Mouse (Mus musculus): ENCODE measurements around the gene Cenpv. TPM values are rescaled to one million over a fixed set of nuclear protein-coding genes. Genes with fewer than 3 reads are reported as not detected.

Gene Cenpv
- polyA plus RNA-seq, 1 experiment = 11.1 TPM

DNA sequence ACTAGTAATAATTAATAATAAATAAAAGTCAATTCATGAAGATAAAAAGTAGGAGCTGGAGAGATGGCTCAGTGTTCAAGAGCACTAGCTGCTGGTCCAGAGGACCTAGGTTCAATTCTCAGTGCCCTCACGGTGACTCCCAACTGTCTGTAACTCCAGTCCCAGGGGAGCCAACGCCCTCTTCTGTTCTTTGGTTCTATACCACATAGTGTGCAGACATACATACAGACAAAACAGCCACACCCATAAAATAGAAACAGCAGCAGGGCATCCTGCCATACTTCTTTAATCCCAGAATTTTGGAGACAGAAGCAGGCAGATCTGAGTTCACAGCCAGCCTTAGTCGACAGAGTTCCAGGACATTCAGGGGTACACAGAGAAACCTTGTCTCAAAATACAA, 4.9 kb upstream of the Cenpv start:
- TF ChIP-seq MAX (IDR thresholded peaks at IDR 0.05; ENCODE audit: low read depth) = no peak
- TF ChIP-seq POLR2AphosphoS2 (IDR thresholded peaks at IDR 0.05; ENCODE audit: insufficient read length, low read depth) = no peak
- TF ChIP-seq E2F4 (IDR thresholded peaks at IDR 0.05; ENCODE audit: insufficient read depth) = no peak
- TF ChIP-seq POLR2A (IDR thresholded peaks at IDR 0.05; ENCODE audit: insufficient read length, low read depth) = no peak
- no peak for TF ChIP-seq SRF (IDR thresholded peaks at IDR 0.05; ENCODE audit: control insufficient read depth, insufficient read length, low read depth)
- no peak for TF ChIP-seq TCF12 (IDR thresholded peaks at IDR 0.05; ENCODE audit: insufficient read depth, poor library complexity, severe bottlenecking)
- TF ChIP-seq MYOD1 (IDR thresholded peaks at IDR 0.05; ENCODE audit: control insufficient read depth in 1 of 3, insufficient read length in 2 of 3, low read depth in 2 of 3) = no peak
- no peak for TF ChIP-seq MYOG (IDR thresholded peaks at IDR 0.05; ENCODE audit: control insufficient read depth in 1 of 3, insufficient read depth in 1 of 3, insufficient read length in 2 of 3, low read depth in 2 of 3)
- no peak for TF ChIP-seq REST (IDR thresholded peaks at IDR 0.05; ENCODE audit: insufficient read depth, insufficient read length)
- TF ChIP-seq TCF3 (IDR thresholded peaks at IDR 0.05; ENCODE audit: insufficient read length, low read depth) = no peak
- no peak for TF ChIP-seq USF1 (IDR thresholded peaks at IDR 0.05; ENCODE audit: low read depth)
- TF ChIP-seq CEBPB (IDR thresholded peaks at IDR 0.05; ENCODE audit: insufficient read depth, poor library complexity, severe bottlenecking) = no peak
- Histone ChIP-seq H3ac (ENCODE audit: control insufficient read depth, insufficient read length) (no peak overlapping the region), H3K4me2 (ENCODE audit: low read depth) (no peak overlapping the region), H3K79me2 (ENCODE audit: control insufficient read depth, insufficient read depth) (no peaks in the 10 kb centered on the region), H3K36me3 (ENCODE audit: control insufficient read depth, insufficient read depth) (no peaks in the 10 kb centered on the region), H3K27me3 (ENCODE audit: control insufficient read depth, insufficient read depth, insufficient read length) (no peaks in the 10 kb centered on the region), H3K4me3 (no peak overlapping the region)

GRCm38 (mm10) chr11:62541581-62541980, 2.5 kb upstream of the Cenpv start:
- no peak overlapping the region for H3ac ChIP-seq (ENCODE audit: control insufficient read depth, insufficient read length)
- no peaks in the 10 kb centered on the region for H3K79me2 ChIP-seq (ENCODE audit: control insufficient read depth, insufficient read depth)
- no peak overlapping the region for H3K4me3 ChIP-seq
- TF ChIP-seq TCF12 (IDR thresholded peaks at IDR 0.05; ENCODE audit: insufficient read depth, poor library complexity, severe bottlenecking) (no peak), REST (IDR thresholded peaks at IDR 0.05; ENCODE audit: insufficient read depth, insufficient read length) (no peak), POLR2A (IDR thresholded peaks at IDR 0.05; ENCODE audit: insufficient read length, low read depth) (no peak), MYOG (IDR thresholded peaks at IDR 0.05; ENCODE audit: control insufficient read depth in 1 of 3, insufficient read depth in 1 of 3, insufficient read length in 2 of 3, low read depth in 2 of 3) (no peak), MAX (IDR thresholded peaks at IDR 0.05; ENCODE audit: low read depth) (no peak), POLR2AphosphoS2 (IDR thresholded peaks at IDR 0.05; ENCODE audit: insufficient read length, low read depth) (no peak), TCF3 (IDR thresholded peaks at IDR 0.05; ENCODE audit: insufficient read length, low read depth) (no peak), MYOD1 (IDR thresholded peaks at IDR 0.05; ENCODE audit: control insufficient read depth in 1 of 3, insufficient read length in 2 of 3, low read depth in 2 of 3) (no peak), USF1 (IDR thresholded peaks at IDR 0.05; ENCODE audit: low read depth) (no peak), CEBPB (IDR thresholded peaks at IDR 0.05; ENCODE audit: insufficient read depth, poor library complexity, severe bottlenecking) (no peak), SRF (IDR thresholded peaks at IDR 0.05; ENCODE audit: control insufficient read depth, insufficient read length, low read depth) (no peak), E2F4 (IDR thresholded peaks at IDR 0.05; ENCODE audit: insufficient read depth) (no peak)
- no peaks in the 10 kb centered on the region for H3K36me3 ChIP-seq (ENCODE audit: control insufficient read depth, insufficient read depth)
- no peaks in the 10 kb centered on the region for H3K27me3 ChIP-seq (ENCODE audit: control insufficient read depth, insufficient read depth, insufficient read length)
- H3K4me2 ChIP-seq (ENCODE audit: low read depth) = no peak overlapping the region

DNA sequence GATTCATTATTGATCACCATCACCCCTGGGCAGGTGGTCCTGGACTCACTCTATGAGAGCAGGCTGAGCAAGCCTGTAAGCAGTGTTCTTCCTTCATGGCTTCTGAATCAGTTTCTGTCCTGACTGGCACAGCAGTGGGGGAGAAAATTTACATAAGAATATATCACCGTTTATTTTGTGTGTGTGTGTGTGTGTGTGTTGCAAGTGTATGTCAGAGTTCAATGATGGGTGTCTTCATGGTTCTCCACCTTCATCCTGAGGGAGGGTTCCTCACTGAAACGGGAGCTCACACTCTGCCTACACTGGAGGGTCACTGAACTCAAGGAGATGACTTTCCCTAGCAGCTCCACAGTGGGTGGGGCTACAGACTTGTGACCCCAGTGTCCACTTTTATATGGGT, 1.9 kb upstream of the Cenpv start:
- H3ac ChIP-seq (ENCODE audit: control insufficient read depth, insufficient read length) = no peak overlapping the region
- no peak for TF ChIP-seq MAX (IDR thresholded peaks at IDR 0.05; ENCODE audit: low read depth)
- no peak for TF ChIP-seq CEBPB (IDR thresholded peaks at IDR 0.05; ENCODE audit: insufficient read depth, poor library complexity, severe bottlenecking)
- TF ChIP-seq E2F4 (IDR thresholded peaks at IDR 0.05; ENCODE audit: insufficient read depth) = no peak
- no peak for TF ChIP-seq REST (IDR thresholded peaks at IDR 0.05; ENCODE audit: insufficient read depth, insufficient read length)
- no peak for TF ChIP-seq SRF (IDR thresholded peaks at IDR 0.05; ENCODE audit: control insufficient read depth, insufficient read length, low read depth)
- no peak for TF ChIP-seq TCF3 (IDR thresholded peaks at IDR 0.05; ENCODE audit: insufficient read length, low read depth)
- no peak for TF ChIP-seq MYOG (IDR thresholded peaks at IDR 0.05; ENCODE audit: control insufficient read depth in 1 of 3, insufficient read depth in 1 of 3, insufficient read length in 2 of 3, low read depth in 2 of 3)
- no peak for TF ChIP-seq MYOD1 (IDR thresholded peaks at IDR 0.05; ENCODE audit: control insufficient read depth in 1 of 3, insufficient read length in 2 of 3, low read depth in 2 of 3)
- no peak for TF ChIP-seq POLR2AphosphoS2 (IDR thresholded peaks at IDR 0.05; ENCODE audit: insufficient read length, low read depth)
- no peak for TF ChIP-seq TCF12 (IDR thresholded peaks at IDR 0.05; ENCODE audit: insufficient read depth, poor library complexity, severe bottlenecking)
- no peak for TF ChIP-seq USF1 (IDR thresholded peaks at IDR 0.05; ENCODE audit: low read depth)
- TF ChIP-seq POLR2A (IDR thresholded peaks at IDR 0.05; ENCODE audit: insufficient read length, low read depth) = no peak
- H3K4me3 ChIP-seq = no peak overlapping the region
- no peak overlapping the region for H3K4me2 ChIP-seq (ENCODE audit: low read depth)
- no peaks in the 10 kb centered on the region for H3K27me3 ChIP-seq (ENCODE audit: control insufficient read depth, insufficient read depth, insufficient read length)
- no peaks in the 10 kb centered on the region for H3K36me3 ChIP-seq (ENCODE audit: control insufficient read depth, insufficient read depth)
- no peaks in the 10 kb centered on the region for H3K79me2 ChIP-seq (ENCODE audit: control insufficient read depth, insufficient read depth)

GRCm38 (mm10) chr11:62540167-62540566, 1.1 kb upstream of the Cenpv start:
- H3K27me3 ChIP-seq (ENCODE audit: control insufficient read depth, insufficient read depth, insufficient read length) = no peaks in the 10 kb centered on the region
- no peak overlapping the region for H3K4me3 ChIP-seq
- no peaks in the 10 kb centered on the region for H3K79me2 ChIP-seq (ENCODE audit: control insufficient read depth, insufficient read depth)
- H3K4me2 ChIP-seq (ENCODE audit: low read depth) = no peak overlapping the region
- TF ChIP-seq TCF3 (IDR thresholded peaks at IDR 0.05; ENCODE audit: insufficient read length, low read depth) (no peak), CEBPB (IDR thresholded peaks at IDR 0.05; ENCODE audit: insufficient read depth, poor library complexity, severe bottlenecking) (no peak), SRF (IDR thresholded peaks at IDR 0.05; ENCODE audit: control insufficient read depth, insufficient read length, low read depth) (no peak), MYOD1 (IDR thresholded peaks at IDR 0.05; ENCODE audit: control insufficient read depth in 1 of 3, insufficient read length in 2 of 3, low read depth in 2 of 3) (no peak), REST (IDR thresholded peaks at IDR 0.05; ENCODE audit: insufficient read depth, insufficient read length) (no peak), MYOG (IDR thresholded peaks at IDR 0.05; ENCODE audit: control insufficient read depth in 1 of 3, insufficient read depth in 1 of 3, insufficient read length in 2 of 3, low read depth in 2 of 3) (no peak)
- H3ac ChIP-seq (ENCODE audit: control insufficient read depth, insufficient read length) = no peak overlapping the region
- H3K36me3 ChIP-seq (ENCODE audit: control insufficient read depth, insufficient read depth) = no peaks in the 10 kb centered on the region
